Mouse (Mus musculus): ENCODE data around the gene Piezo1. TPM values are rescaled to one million over a fixed set of nuclear protein-coding genes. Genes with fewer than 3 reads are reported as not detected.

The Piezo1 gene
- polyA plus RNA-seq, 1 experiment: 59.4 TPM

DNA sequence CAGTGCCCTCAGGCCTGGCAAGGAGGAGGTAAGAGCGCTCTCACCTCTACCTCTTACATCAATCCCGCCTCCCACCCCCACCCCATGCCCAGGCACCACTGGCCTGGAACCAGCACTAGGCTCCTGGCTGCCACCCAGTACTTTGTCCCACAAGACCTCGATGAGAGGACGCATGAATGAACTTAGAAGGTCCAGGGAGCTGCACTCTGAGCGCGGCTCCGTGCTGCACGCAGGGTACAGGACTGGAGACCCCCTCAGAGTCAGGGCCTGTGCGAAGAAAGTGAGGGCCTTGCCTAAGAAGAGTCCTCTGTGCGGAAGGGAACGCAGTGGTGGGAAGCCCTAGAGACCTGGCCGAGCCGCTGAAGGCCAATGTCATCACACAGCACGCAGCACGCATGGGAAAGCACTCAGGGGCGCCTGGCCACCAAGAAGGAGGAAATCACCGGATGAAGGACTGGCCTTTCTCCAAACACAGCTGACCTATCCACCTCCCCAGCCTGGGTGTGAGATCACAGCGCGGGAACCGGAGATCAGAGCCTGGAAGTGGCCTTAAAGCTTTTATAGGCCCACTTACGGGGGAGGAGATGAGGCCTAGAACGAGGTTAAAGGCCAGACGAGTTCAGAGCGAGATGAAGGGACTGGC, 4.2 kb downstream of the Piezo1 start:
- Histone ChIP-seq H3K4me1 (ENCODE audit: control insufficient read depth, insufficient read depth, low read length) (peaks cover 9% of the 10 kb centered on the region), H3K36me3 (ENCODE audit: control insufficient read depth, insufficient read depth, low read length, poor library complexity, severe bottlenecking) (0 out of 2 replicates have a peak, but pooled peaks cover 4% of the 10 kb centered on the region), H3K27ac (ENCODE audit: insufficient read depth, low read length) (no peak overlapping the region), H3K27me3 (ENCODE audit: control insufficient read depth, insufficient read depth, low read length, poor library complexity, severe bottlenecking) (no peaks in the 10 kb centered on the region), H3K4me3 (ENCODE audit: low read depth, low read length) (no peak overlapping the region), H3K9me3 (replicated peaks; ENCODE audit: control insufficient read depth, insufficient read depth, low read length, poor library complexity, severe bottlenecking) (no peaks in the 10 kb centered on the region), H3K9ac (ENCODE audit: low read depth, poor library complexity, severe bottlenecking) (no peak overlapping the region)
- TF ChIP-seq CTCF (IDR thresholded peaks at IDR 0.05; ENCODE audit: low read depth, low read length): no peak
- TF ChIP-seq POLR2A (IDR thresholded peaks at IDR 0.05; ENCODE audit: insufficient read depth, low read length): no peak
- no peak for TF ChIP-seq EP300 (IDR thresholded peaks at IDR 0.05; ENCODE audit: insufficient read depth, low read depth, low read length)

DNA sequence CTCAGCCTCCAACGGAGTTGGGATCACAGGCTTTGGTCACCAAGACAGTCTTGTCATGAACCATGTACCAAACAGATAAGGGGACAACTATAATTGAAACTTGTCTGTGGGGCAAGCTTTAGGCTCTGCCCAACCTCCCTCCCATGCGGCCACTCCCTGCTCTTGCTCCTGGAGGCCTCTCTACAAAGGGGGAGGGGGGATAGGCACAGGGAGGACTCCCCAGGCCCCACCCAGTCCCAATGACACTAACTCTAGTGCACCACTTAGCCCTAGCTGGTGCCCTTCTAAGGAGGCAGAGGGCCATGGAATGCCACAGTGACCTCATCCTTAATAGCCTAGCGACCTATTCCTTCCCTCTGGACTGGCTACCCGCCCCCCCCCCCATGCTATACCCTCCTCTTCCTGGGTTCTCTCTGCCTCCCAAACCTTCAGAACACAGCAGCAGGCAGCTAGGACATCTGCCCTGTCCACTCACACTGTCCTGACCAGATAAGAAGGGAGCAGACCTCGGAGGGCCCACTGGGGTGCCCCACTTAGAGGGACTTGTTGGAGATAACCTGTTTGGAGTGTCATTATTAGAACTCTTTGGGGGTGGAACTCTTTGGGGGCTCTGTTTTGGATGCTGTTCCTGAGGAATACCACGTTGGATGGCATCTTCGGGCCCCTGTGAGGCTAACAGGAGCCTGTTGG, 4.9 kb downstream of the Piezo1 start:
- H3K27me3 ChIP-seq (ENCODE audit: control insufficient read depth, insufficient read depth, low read length, poor library complexity, severe bottlenecking): no peaks in the 10 kb centered on the region
- peaks cover 9% of the 10 kb centered on the region for H3K4me1 ChIP-seq (ENCODE audit: control insufficient read depth, insufficient read depth, low read length)
- 0 out of 2 replicates have a peak overlapping the region, but pooled peaks have one; percentile 14 for H3K9ac ChIP-seq (ENCODE audit: low read depth, poor library complexity, severe bottlenecking)
- 0 out of 2 replicates have a peak, but pooled peaks cover 4% of the 10 kb centered on the region for H3K36me3 ChIP-seq (ENCODE audit: control insufficient read depth, insufficient read depth, low read length, poor library complexity, severe bottlenecking)
- no peak overlapping the region for H3K4me3 ChIP-seq (ENCODE audit: low read depth, low read length)
- no peaks in the 10 kb centered on the region for H3K9me3 ChIP-seq (replicated peaks; ENCODE audit: control insufficient read depth, insufficient read depth, low read length, poor library complexity, severe bottlenecking)
- no peak overlapping the region for H3K27ac ChIP-seq (ENCODE audit: insufficient read depth, low read length)
- TF ChIP-seq POLR2A (IDR thresholded peaks at IDR 0.05; ENCODE audit: insufficient read depth, low read length) (no peak), CTCF (IDR thresholded peaks at IDR 0.05; ENCODE audit: low read depth, low read length) (no peak)

DNA sequence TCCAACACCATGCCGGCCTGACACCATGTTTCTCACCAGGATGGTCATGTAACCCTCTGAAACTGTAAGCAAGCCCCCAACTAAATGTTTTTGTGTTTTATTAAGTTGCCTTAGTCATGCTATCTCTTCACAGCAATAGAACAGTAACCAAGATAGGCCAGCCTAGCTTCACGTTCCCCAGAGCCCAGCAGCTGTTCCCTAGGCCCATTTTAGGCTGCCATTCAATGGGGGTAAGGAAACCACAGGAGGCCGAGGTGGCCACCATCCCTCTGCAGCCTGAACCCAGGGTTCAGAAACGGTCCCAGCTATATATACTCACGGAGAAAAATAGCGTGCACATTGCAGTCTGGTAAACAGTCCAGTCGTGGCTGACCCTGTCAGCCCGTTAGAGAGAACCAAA, 7.0 kb downstream of the Piezo1 start:
- Histone ChIP-seq H3K4me1 (ENCODE audit: control insufficient read depth, insufficient read depth, low read length) (peaks cover 9% of the 10 kb centered on the region), H3K9ac (ENCODE audit: low read depth, poor library complexity, severe bottlenecking) (no peak overlapping the region), H3K27me3 (ENCODE audit: control insufficient read depth, insufficient read depth, low read length, poor library complexity, severe bottlenecking) (no peaks in the 10 kb centered on the region), H3K27ac (ENCODE audit: insufficient read depth, low read length) (no peak overlapping the region), H3K4me3 (ENCODE audit: low read depth, low read length) (no peak overlapping the region), H3K9me3 (replicated peaks; ENCODE audit: control insufficient read depth, insufficient read depth, low read length, poor library complexity, severe bottlenecking) (no peaks in the 10 kb centered on the region), H3K36me3 (ENCODE audit: control insufficient read depth, insufficient read depth, low read length, poor library complexity, severe bottlenecking) (0 out of 2 replicates have a peak, but pooled peaks cover 4% of the 10 kb centered on the region)
- TF ChIP-seq CTCF (IDR thresholded peaks at IDR 0.05; ENCODE audit: low read depth, low read length): no peak
- TF ChIP-seq EP300 (IDR thresholded peaks at IDR 0.05; ENCODE audit: insufficient read depth, low read depth, low read length): no peak
- no peak for TF ChIP-seq POLR2A (IDR thresholded peaks at IDR 0.05; ENCODE audit: insufficient read depth, low read length)

DNA sequence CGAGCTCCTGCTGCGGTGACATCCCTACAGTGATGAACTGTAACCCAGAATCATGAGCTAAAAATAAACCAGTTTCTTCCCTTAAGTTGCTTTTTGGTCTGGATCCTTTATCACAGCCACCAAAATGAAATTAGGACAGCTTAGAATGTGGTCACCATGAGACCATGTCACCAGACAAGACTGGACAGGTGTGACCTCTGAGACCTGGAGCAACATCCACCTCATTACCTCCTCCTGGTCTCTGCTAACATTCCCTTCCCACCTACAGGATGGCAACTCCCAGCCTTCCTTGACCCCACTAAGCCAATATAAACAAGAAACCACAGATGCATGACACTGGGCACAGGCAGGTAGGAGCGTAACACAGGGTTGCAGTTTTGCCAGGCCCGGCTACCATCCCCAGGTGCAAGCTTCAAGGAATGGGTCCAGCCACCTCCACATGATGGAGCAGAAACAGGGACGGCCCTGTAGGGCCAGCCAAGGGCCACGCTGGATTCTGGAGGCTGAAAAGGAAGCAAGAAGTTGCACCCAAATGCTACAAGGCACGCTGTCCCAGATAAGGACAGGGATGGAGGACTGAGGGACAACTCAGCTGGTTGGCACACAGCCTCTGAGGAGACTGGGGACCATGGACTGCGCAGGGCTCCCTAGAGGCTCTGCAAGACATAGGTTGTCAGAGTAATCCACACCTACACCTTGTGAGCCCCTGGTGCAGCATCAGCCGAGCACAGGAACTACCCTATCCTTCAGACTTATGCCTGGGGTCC, 12.6 kb downstream of the Piezo1 start:
- H3K27ac ChIP-seq (ENCODE audit: insufficient read depth, low read length): no peak overlapping the region
- no peaks in the 10 kb centered on the region for H3K36me3 ChIP-seq (ENCODE audit: control insufficient read depth, insufficient read depth, low read length, poor library complexity, severe bottlenecking)
- H3K9me3 ChIP-seq (replicated peaks; ENCODE audit: control insufficient read depth, insufficient read depth, low read length, poor library complexity, severe bottlenecking): no peaks in the 10 kb centered on the region
- H3K4me3 ChIP-seq (ENCODE audit: low read depth, low read length): no peak overlapping the region
- no peak overlapping the region for H3K9ac ChIP-seq (ENCODE audit: low read depth, poor library complexity, severe bottlenecking)
- H3K27me3 ChIP-seq (ENCODE audit: control insufficient read depth, insufficient read depth, low read length, poor library complexity, severe bottlenecking): no peaks in the 10 kb centered on the region
- TF ChIP-seq POLR2A (IDR thresholded peaks at IDR 0.05; ENCODE audit: insufficient read depth, low read length) (no peak), CTCF (IDR thresholded peaks at IDR 0.05; ENCODE audit: low read depth, low read length) (no peak), EP300 (IDR thresholded peaks at IDR 0.05; ENCODE audit: insufficient read depth, low read depth, low read length) (no peak)
- H3K4me1 ChIP-seq (ENCODE audit: control insufficient read depth, insufficient read depth, low read length): peaks cover 6% of the 10 kb centered on the region

DNA sequence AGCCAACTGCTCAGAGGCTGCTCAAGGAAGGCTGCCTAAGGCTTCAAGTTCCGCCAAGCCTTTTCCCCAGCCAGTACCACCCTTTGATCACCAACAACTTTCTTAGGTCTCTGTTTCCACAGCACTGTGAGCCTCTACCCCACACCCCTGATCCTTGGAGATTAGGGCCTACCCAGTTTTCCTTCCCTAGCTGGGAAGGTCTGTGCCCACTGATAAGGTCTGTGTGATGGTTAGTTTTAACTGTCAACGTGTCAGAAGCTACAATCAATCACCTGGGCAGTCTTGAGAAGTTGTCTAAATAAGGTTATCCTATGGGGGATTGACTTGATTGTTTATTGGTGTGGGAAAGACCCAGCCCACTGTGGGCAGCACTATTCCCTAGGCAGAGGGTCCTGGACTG, 13.3 kb downstream of the Piezo1 start:
- no peak overlapping the region for H3K4me3 ChIP-seq (ENCODE audit: low read depth, low read length)
- no peaks in the 10 kb centered on the region for H3K36me3 ChIP-seq (ENCODE audit: control insufficient read depth, insufficient read depth, low read length, poor library complexity, severe bottlenecking)
- H3K27me3 ChIP-seq (ENCODE audit: control insufficient read depth, insufficient read depth, low read length, poor library complexity, severe bottlenecking): no peaks in the 10 kb centered on the region
- TF ChIP-seq CTCF (IDR thresholded peaks at IDR 0.05; ENCODE audit: low read depth, low read length): no peak
- no peak for TF ChIP-seq EP300 (IDR thresholded peaks at IDR 0.05; ENCODE audit: insufficient read depth, low read depth, low read length)
- H3K27ac ChIP-seq (ENCODE audit: insufficient read depth, low read length): peak overlapping the region; percentile 0; the same call in 1 of the 2 replicates
- H3K4me1 ChIP-seq (ENCODE audit: control insufficient read depth, insufficient read depth, low read length): peaks cover 6% of the 10 kb centered on the region
- H3K9ac ChIP-seq (ENCODE audit: low read depth, poor library complexity, severe bottlenecking): no peak overlapping the region
- H3K9me3 ChIP-seq (replicated peaks; ENCODE audit: control insufficient read depth, insufficient read depth, low read length, poor library complexity, severe bottlenecking): no peaks in the 10 kb centered on the region
